Mouse (Mus musculus) midbrain, embryonic 12.5 days (tissue): ENCODE results near the gene Nppc. TPM values are rescaled to one million over a fixed set of nuclear protein-coding genes. Genes with fewer than 3 reads are reported as not detected.
A peak's percentile ranks its signal among the peaks of the same experiment; 100 is the strongest.

Experiments used
- ATAC-seq: fragments of 200-750 bp; cut with Nextera tagmentation; 2 replicates; pipeline ENCODE4 v1.8.0; 2017; ENCODE audit warnings: low read depth, moderate TSS enrichment, moderate library complexity; ENCODE audit not compliant: low FRiP score
- H3K27ac ChIP-seq: fragments of 300-500 bp; sonication (generic); replicated peaks from 2 replicates; pipeline ENCODE4 v1.5.1; 2016; ENCODE audit warnings: mild to moderate bottlenecking
- H3K27me3 ChIP-seq: fragments of 300-500 bp; sonication (generic); 2 replicates; pipeline ENCODE4 v1.6.1; 2016; ENCODE audit warnings: mild to moderate bottlenecking
- H3K36me3 ChIP-seq: fragments of 300-500 bp; sonication (generic); 2 replicates; pipeline ENCODE4 v1.6.1; 2016
- H3K4me1 ChIP-seq: fragments of 300-500 bp; sonication (generic); 2 replicates; pipeline ENCODE4 v1.6.1; 2016
- H3K4me2 ChIP-seq: fragments of 300-500 bp; sonication (generic); replicated peaks from 2 replicates; pipeline ENCODE4 v1.6.1; 2016; ENCODE audit warnings: mild to moderate bottlenecking, moderate library complexity
- H3K4me3 ChIP-seq: fragments of 300-500 bp; sonication (generic); 2 replicates; pipeline ENCODE4 v1.5.1; 2016; ENCODE audit warnings: mild to moderate bottlenecking
- H3K9ac ChIP-seq: fragments of 300-500 bp; sonication (generic); replicated peaks from 2 replicates; pipeline ENCODE4 v1.6.1; 2016; ENCODE audit warnings: mild to moderate bottlenecking, moderate library complexity
- H3K9me3 ChIP-seq: fragments of 300-500 bp; sonication (generic); 2 replicates; pipeline ENCODE4 v1.6.1; 2016; ENCODE audit warnings: mild to moderate bottlenecking
- WGBS: fragments of 180-500 bp; shearing (Covaris S2); methylation state at CpG from one replicate; pipeline ENCODE4 v1.1.7; 2016; 5-methylcytosine and 5-hydroxymethylcytosine counted together
- polyA plus RNA-seq: library from polyadenylated mRNA; unstranded; fragments of >200 nt; fragmentation: Nextera tagmentation; extraction: Ambion mirVana; gene quantifications from 2 replicates; pipeline ENCODE4 v1.2.1, GENCODE M21; 2016

Nppc gene
- polyA plus RNA-seq, 1 experiment from 2014 or later: 1.2 TPM

DNA sequence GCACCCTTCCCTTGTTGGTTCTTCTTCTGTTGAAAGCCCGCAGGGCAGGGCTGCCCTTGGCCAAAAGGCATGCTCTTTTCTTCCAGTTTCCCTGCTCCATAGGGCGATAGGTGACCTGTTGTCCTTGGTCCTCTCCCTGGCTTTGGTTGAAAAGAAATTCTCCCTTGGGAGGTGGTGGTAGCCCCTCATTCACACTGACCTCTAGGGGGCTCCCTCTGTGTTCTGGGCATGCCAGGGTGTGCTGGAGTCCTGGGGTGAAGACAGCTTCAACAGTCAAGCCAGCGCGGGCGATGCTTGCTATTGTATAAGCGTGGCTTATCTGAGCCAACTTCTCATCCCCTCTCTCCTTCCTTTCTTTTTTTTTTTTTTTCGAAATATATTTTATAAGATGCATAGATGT is 26.6 kb upstream of the Nppc start:
- 48% methylated on average over 7 of the region's 7 CpGs for WGBS
- ATAC-seq: no peak
- no peak overlapping the region for H3K9ac ChIP-seq

DNA sequence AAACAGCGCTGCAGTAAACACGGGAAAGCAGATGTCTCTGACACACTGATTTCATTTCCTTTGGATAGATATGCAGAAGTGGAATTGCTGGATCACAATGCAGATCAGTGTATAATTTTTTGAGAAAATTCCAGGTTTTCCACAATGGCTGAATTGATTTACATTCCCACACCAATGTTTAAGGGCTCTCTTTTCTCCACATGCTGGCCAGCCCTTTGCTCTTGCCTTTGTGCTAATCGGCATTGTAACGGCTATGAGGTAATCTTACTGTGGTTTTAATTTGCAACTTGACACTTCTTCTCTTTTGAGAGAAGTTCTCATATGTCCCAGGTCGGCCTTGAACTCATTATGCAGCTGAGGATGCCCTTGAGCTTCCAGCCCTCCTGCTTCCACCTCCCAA is 20.7 kb upstream of the Nppc start:
- WGBS: 79% methylated on average over 5 of the region's 5 CpGs
- no peak for ATAC-seq

More for the DNA sequence above, 26.6 kb upstream of the Nppc start:
- Histone ChIP-seq H3K27me3 (no peaks in the 10 kb centered on the region), H3K4me3 (no peak overlapping the region), H3K4me2 (no peak overlapping the region), H3K36me3 (no peaks in the 10 kb centered on the region), H3K4me1 (no peaks in the 10 kb centered on the region), H3K27ac (no peak overlapping the region), H3K9me3 (no peaks in the 10 kb centered on the region)

DNA sequence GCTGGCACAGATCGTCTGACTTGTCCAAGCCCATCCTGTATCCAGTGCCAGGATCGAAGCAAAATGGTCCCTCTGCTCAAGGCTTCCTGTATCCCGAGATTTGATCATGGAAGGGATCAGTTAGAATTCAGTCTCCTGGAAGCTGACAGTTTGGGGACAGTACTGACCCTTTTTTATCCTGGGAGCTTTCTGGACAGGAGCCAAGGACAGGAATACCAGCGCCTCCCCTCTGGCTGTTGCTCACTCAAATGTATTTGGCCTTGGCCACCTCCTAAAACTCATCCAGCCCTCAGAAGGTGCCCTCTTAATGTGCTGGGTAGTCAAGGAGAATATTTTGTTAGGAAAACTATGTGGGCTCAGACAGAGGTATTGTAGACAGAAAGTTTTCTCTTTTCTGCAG is 16.9 kb upstream of the Nppc start:
- H3K4me3 ChIP-seq: no peak overlapping the region
- H3K4me2 ChIP-seq: no peak overlapping the region
- no peaks in the 10 kb centered on the region for H3K9me3 ChIP-seq
- no peaks in the 10 kb centered on the region for H3K36me3 ChIP-seq
- no peak overlapping the region for H3K9ac ChIP-seq
- no peak for ATAC-seq
- H3K4me1 ChIP-seq: no peaks in the 10 kb centered on the region
- no peak overlapping the region for H3K27ac ChIP-seq
- H3K27me3 ChIP-seq: no peaks in the 10 kb centered on the region
- WGBS: 89% methylated on average over 4 of the region's 4 CpGs

More for the DNA sequence above, 20.7 kb upstream of the Nppc start:
- Histone ChIP-seq H3K4me1 (no peaks in the 10 kb centered on the region), H3K4me2 (no peak overlapping the region), H3K4me3 (no peak overlapping the region), H3K9me3 (no peaks in the 10 kb centered on the region), H3K27me3 (no peaks in the 10 kb centered on the region), H3K36me3 (no peaks in the 10 kb centered on the region), H3K27ac (no peak overlapping the region), H3K9ac (no peak overlapping the region)

DNA sequence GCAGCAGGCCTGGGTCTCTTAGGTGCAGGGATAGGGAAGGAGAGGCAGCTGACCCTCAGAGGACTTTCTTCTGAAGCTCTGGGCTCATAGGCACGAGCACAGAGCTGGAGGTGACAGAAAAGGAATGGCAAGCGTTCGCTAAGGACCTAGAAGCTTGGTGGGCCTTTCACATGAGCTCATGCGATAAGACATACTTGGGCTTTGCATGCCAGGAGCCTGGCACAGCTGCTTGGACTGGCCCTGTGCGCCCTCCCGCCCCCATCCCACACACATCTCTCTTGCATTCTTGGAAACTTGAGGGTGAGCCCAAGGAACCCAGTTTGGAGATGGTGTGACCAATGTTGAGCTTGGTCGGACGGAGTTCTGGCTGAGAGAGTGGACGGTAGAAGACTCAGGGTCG is 8.3 kb upstream of the Nppc start:
- no peaks in the 10 kb centered on the region for H3K36me3 ChIP-seq
- H3K9me3 ChIP-seq: no peaks in the 10 kb centered on the region
- H3K9ac ChIP-seq: no peak overlapping the region
- no peaks in the 10 kb centered on the region for H3K4me1 ChIP-seq
- H3K27ac ChIP-seq: no peak overlapping the region
- no peak overlapping the region for H3K4me2 ChIP-seq
- no peak for ATAC-seq
- H3K4me3 ChIP-seq: no peak overlapping the region
- 0 out of 2 replicates have a peak, but pooled peaks cover 3% of the 10 kb centered on the region for H3K27me3 ChIP-seq
- 92% methylated on average over 10 of the region's 10 CpGs for WGBS

DNA sequence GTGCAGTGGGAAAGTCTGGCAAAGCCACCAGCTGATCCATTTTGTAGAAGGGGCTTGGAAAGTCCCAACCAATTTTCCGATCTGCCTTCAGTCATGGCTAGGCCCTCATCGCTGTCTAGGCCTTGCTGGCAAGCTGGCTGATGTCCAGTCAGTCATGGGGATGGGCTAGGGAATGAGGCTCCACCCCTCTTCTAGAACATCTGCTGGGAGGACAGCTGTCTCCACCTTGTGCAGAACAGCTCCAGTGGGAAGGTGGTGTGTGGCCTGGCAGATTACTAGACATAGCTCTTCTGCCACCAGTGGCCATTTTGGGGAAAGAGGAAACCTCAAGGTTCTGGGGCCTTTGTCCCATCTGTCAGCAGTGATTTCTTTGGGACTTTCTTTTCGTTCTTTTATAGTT is 7.3 kb upstream of the Nppc start:
- Histone ChIP-seq H3K9ac (no peak overlapping the region), H3K4me3 (no peak overlapping the region), H3K4me2 (no peak overlapping the region), H3K9me3 (no peaks in the 10 kb centered on the region), H3K4me1 (no peaks in the 10 kb centered on the region), H3K36me3 (no peaks in the 10 kb centered on the region), H3K27ac (no peak overlapping the region), H3K27me3 (peaks cover 7% of the 10 kb centered on the region)
- 80% methylated on average over 3 of the region's 3 CpGs for WGBS
- no peak for ATAC-seq

DNA sequence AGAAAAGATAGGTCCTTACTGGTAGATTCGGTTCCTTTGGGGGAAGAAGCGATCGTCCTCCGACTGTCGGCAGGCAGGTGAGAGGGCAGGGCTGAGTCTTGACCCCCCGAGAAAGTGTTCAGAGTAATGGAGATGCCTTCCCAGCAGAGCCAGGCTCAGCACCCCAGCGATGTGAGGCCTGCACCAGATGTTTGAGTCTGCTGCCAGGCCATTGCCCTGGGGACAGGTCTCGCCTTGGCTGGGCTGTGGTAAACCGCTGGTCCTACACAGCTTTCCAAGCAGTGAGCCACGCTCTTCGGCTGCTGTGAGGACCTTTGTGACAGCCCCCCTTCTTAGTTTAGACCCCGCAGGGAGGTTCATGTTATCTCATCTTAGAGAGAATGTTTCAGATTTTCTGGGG is 4.8 kb upstream of the Nppc start:
- Histone ChIP-seq H3K4me1 (peaks cover 6% of the 10 kb centered on the region), H3K4me2 (no peak overlapping the region), H3K9me3 (no peaks in the 10 kb centered on the region), H3K9ac (no peak overlapping the region), H3K4me3 (no peak overlapping the region), H3K27ac (no peak overlapping the region), H3K27me3 (peaks cover 31% of the 10 kb centered on the region), H3K36me3 (no peaks in the 10 kb centered on the region)
- WGBS: 93% methylated on average over 12 of the region's 12 CpGs
- no peak for ATAC-seq

DNA sequence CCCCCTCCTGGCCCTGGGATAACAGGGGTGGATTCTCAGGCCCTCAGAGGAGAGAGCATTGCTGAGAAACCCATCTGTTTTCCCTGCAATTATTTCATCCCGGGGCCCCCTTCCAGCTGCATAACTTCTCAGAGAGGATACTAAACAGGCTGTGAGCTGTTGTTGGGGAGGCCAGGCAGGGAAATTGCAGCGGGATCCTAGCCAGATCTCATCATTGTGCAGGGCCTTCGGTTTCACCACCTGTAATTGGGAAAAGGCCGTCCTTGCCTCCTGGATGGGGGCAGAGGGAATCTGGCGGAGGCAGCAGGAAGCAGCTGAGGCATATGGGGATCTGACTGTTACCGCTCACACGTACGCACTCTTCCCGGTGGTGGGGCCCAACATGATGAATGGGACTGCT is 4.0 kb upstream of the Nppc start:
- no peak for ATAC-seq
- Histone ChIP-seq H3K4me3 (no peak overlapping the region), H3K27ac (no peak overlapping the region), H3K27me3 (peaks cover 38% of the 10 kb centered on the region), H3K4me1 (peaks cover 11% of the 10 kb centered on the region), H3K4me2 (no peak overlapping the region), H3K9ac (no peak overlapping the region), H3K9me3 (no peaks in the 10 kb centered on the region), H3K36me3 (no peaks in the 10 kb centered on the region)
- WGBS: 80% methylated on average over 9 of the region's 9 CpGs

DNA sequence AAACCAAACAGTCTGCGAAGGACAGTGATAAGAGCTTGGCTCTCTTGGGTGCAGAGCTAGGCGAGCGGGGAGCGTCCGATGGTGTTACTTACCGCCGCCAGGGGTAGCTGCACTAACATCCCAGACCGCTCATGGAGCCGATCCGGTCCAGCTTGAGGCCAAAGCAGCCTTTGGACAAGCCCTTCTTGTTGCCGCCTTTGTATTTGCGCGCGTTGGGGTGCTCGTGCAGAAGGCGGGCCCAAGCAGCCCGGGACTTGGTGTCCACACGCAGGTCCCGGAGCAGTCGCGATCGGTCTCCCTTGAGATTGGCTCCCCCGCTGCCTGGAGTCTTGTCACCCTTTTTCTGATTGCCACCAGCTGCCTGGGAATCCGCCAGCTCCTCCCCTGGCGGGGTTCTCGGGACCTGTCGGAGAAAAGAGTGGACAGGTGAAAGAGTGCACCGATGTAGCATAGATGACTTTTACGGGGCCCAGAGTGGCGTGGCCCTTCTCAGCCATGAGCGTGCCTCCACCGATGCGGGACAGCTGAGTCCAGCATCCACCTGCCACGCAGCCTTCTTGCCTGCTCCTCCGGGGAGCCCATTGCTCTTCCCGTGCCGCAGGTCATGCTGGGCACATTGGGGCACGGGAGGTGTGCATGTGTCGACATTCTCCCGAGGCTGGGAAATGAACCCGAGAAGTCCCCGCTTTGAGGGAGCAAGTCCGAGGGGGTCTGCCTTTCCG is 658 bp downstream of the Nppc start:
- Histone ChIP-seq H3K27ac (no peak overlapping the region), H3K4me2 (peak overlapping the region; percentile 92), H3K9me3 (no peaks in the 10 kb centered on the region), H3K36me3 (no peaks in the 10 kb centered on the region), H3K4me1 (peaks cover 11% of the 10 kb centered on the region), H3K27me3 (peaks cover 65% of the 10 kb centered on the region), H3K4me3 (peak overlapping the region; percentile 58), H3K9ac (peak overlapping the region; percentile 67)
- ATAC-seq: peak; percentile 71
- WGBS: under 1% methylated on average over 44 of the region's 44 CpGs

DNA sequence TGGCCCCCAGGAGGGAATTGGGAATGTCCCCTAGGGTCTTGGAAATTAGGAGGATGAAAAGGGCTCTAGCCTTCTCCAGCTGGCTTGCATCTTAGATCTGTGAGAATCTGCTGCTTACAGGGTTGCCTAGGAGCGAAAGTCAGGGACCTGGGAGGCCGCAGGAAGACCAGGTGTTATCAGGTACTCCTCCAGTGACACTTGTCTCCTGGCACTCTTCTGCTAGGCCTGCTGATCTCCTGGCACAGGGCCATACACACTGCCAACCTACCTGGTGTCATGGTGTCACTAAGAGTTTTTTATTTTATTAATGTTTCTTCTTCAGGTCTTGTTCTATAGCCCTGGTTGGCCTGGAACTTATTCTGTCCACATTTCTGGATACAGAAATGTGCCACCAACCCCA is 5.3 kb downstream of the Nppc start:
- Histone ChIP-seq H3K9me3 (no peaks in the 10 kb centered on the region), H3K27ac (no peak overlapping the region), H3K9ac (no peak overlapping the region), H3K4me1 (peaks cover 4% of the 10 kb centered on the region; the same call in 1 of the 2 replicates), H3K27me3 (peaks cover 33% of the 10 kb centered on the region), H3K36me3 (no peaks in the 10 kb centered on the region), H3K4me2 (no peak overlapping the region), H3K4me3 (no peak overlapping the region)
- WGBS: 84% methylated on average over 2 of the region's 2 CpGs
- no peak for ATAC-seq

DNA sequence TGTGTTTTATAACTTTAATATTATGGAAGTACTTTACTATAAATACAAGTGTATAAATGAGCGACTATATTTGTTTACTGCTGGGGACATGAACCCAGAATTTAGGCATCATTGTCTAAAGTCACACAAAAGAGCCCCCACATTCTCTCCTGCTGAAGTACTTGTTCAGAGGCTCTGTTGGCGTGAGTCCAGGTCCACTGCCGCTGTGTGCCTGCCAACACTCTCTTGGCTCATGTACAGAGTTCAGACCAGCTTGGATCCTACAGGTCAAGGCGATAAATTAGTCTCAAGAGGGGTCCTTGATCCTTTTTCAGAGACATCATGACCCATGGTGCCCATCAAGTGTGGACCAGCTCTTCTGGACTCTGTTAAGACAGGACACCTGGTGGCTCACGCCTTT is 13.3 kb downstream of the Nppc start:
- Histone ChIP-seq H3K9me3 (no peaks in the 10 kb centered on the region), H3K36me3 (no peaks in the 10 kb centered on the region), H3K4me1 (no peaks in the 10 kb centered on the region), H3K27ac (no peak overlapping the region), H3K4me3 (no peak overlapping the region), H3K9ac (no peak overlapping the region), H3K27me3 (no peaks in the 10 kb centered on the region), H3K4me2 (no peak overlapping the region)
- WGBS: 90% methylated on average over 5 of the region's 5 CpGs
- ATAC-seq: no peak

DNA sequence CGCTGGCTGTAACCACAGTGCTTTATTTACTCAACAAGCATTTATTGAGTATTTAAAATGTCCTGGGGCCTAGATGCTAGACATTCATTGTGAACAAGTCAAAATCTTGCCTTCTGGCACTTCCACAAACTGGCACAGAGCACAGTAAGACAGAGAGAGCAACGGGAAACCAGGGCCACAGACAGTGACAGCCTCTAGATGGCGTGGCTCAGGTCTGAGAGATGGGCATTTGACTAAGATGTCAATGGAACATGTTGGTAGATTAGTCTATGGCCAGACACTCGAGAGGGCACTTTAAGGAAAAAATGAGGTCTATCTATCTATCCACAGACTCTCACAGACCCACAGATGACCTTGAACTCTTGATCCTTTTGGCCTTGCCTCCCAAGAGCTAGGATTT is 17.7 kb downstream of the Nppc start:
- ATAC-seq: no peak
- whole genome bisulfite sequencing: 68% methylated on average over 4 of the region's 4 CpGs
- Histone ChIP-seq H3K27me3 (no peaks in the 10 kb centered on the region), H3K4me1 (no peaks in the 10 kb centered on the region), H3K27ac (no peak overlapping the region), H3K9ac (no peak overlapping the region), H3K4me2 (no peak overlapping the region), H3K9me3 (no peaks in the 10 kb centered on the region), H3K36me3 (no peaks in the 10 kb centered on the region), H3K4me3 (no peak overlapping the region)

DNA sequence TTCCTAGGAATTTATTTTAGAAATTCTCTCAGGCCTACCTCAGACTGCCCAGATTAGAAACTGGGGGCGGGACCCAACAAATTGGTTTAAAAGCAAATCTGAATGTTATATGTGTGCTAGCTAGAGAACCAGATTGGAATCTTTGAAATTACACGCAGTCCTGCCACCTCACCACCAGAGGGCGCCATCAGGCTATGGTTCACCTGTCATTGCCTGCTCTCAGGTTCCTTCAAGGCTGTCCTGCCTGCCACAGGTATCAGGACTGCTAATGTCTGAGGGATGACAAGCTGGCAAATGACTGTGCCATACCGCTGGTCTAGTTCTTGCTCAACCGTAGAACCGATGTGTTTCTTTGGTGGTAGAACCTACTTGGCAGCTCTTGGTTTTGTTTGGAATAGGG is 20.1 kb downstream of the Nppc start:
- Histone ChIP-seq H3K9me3 (no peaks in the 10 kb centered on the region), H3K4me2 (no peak overlapping the region), H3K4me3 (no peak overlapping the region), H3K36me3 (no peaks in the 10 kb centered on the region), H3K9ac (no peak overlapping the region), H3K27me3 (no peaks in the 10 kb centered on the region), H3K4me1 (no peaks in the 10 kb centered on the region), H3K27ac (no peak overlapping the region)
- no peak for ATAC-seq
- WGBS: 26% methylated on average over 6 of the region's 6 CpGs

DNA sequence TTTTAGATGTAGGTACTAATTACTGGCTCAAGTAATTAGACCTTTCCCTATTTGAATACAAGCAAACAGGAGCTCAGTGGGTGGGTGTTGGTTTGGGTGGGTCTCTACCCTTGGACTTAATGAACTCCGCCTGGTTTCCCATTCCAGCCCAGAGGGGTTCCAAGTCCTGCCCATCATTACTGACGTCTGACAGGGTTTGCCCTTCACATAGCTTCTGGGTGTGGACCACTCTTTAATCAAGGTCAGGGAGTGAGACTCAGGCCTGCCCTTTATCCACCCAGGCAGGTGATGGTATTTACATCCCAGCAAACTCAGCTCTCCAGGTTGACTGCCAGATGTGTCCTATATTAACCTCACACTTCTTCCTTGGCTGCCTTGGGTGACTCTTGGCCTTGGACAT is 22.9 kb downstream of the Nppc start:
- no peaks in the 10 kb centered on the region for H3K36me3 ChIP-seq
- no peaks in the 10 kb centered on the region for H3K4me1 ChIP-seq
- no peak overlapping the region for H3K27ac ChIP-seq
- no peaks in the 10 kb centered on the region for H3K9me3 ChIP-seq
- no peaks in the 10 kb centered on the region for H3K27me3 ChIP-seq
- H3K9ac ChIP-seq: no peak overlapping the region
- H3K4me2 ChIP-seq: no peak overlapping the region
- 56% methylated on average over 2 of the region's 2 CpGs for WGBS
- ATAC-seq: no peak
- H3K4me3 ChIP-seq: no peak overlapping the region
